Mouse (Mus musculus) retina, embryonic 14.5 days (tissue): ENCODE measurements at regions not wholly inside any gene's neighbourhood (a gene's known extent, or its start where the extent isn't known, plus 50 kb on each side); places are given as distances from the start of the nearest gene placed in this dataset.
"Not testable (repeated sequence)": the region's sequence is repeated elsewhere in the genome, so short reads cannot be mapped to it uniquely, and the experiment has no call there.

ENCODE experiments used
- DNase-seq: peaks from one replicate; pipeline ENCODE4 v3.0.0-alpha.2; 2015; ENCODE audit warnings: low spot score

DNA sequence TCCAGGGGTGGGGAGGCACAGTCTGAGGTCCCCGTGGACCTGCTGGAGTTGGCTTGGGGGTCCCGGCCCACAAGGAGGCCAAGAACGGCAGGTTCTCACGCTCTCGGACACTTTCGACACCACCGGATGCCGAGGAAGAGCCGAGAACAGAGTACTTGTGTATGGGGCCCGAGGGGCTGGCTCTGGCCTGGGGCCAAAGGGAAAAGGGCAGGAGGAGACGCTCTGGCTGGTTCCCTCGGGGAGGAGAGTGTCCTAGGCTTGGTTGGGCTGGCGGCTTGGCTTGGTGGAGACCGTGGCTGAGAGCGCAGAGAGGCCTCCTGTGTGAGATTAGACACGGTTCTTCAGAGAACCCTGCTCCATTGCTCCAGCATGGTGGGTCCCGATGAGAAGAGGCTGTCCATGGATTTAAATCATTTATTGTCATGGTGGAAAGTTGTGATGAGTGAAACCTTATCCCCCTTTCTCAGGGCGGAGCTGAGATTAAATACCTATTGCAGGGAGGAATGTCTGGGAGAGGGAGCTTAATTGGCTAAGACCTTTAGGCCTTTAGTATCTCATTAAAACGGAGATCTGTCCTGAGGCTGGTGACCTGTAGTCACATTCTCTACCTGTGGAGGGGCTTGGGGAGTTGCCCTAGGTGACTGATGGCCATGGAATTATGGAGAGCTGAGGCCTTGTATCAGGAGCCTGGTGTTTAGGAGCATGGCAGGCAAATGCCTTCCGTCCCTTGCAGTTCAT is 244.1 kb downstream of the Enc1 start:
- DNase-seq = no peak

DNA sequence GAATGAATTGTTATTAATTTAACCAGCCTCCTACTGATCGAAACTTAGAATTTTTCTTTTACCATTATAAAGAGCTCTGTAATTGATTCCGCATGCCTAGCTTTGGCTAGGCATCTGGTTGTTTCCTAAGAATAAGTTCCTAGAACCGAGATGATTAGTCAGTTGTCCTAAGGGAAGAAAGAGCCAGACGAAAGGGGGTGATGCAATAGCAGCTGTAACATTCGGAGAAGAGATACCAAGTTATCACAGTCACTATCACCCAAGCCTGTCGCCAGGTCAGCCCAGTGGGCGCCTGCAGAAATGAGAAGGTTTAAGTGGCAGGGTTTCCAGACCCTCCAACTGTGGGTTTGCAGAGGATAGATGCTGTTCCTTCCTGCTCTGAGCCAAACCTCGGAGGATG is 242.8 kb downstream of the Enc1 start:
- DNase-seq = no peak

DNA sequence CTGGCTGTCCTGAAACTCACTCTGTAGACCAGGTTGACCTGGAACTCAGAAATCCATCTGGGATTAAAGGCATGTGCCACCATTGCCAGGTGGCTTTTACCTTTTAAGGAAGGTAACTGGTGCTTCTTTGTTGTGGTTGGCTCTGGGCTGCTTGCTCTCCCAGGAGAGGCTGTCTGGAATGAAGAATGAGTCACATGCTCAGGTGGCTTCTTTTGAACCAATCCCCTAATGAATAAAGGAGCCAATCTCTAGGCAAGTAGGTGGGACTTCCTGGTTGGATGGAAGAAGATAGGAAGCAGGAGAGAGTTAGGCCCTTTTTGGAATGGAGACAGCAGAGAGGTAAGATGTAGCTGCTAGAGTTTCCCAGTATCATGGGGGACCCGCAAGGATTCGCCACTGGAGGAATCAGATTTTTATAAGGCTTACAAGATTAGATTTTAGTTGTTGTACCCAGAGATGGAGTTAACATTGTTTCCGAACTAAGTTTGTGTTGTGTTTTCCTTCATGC is 241.6 kb downstream of the Enc1 start:
- no peak for DNase-seq

DNA sequence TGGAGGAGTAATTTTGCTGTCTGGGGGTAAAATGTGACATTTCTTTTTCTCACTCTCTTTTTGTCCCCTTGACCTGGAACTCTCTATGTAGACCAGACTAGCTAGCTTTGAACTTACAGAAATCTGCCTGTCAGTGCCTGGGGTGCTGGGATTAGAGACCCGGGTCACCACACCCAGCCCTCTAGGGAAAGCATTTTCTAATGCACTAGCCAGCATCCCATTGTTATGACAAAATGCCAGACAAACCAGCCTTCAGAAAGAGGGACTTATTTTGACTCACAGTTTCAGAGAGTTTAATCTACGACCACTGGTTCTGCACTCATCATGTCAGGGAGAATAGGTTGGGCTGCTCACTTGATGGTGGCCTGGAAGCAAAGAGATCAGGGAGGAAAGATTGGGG is 240.4 kb downstream of the Enc1 start:
- DNase-seq = no peak

DNA sequence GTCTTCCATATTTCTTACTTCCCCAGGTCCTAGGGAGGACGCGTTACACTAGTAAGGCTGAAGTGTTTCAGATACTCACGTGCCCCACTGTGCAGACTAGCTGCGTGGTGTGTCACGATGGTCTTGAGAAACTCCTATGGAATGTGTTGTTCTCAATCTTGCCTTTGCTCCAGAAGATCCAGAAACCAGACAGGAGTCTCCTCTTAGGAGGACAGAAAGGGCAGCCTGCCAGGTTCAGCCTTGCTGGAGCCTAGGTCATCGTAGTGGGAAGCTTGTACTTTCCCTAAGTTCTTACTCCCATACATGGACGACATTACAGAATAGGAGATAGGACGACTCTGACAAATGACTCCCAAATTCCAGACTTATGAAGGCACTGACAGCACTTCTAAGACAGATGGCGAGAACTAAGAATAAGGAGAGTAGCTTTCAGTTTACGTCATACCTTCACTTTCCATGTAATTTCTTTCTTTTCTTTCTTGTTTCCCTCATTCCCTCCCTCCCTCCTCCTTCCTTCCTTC is 238.2 kb downstream of the Enc1 start:
- DNase-seq = no peak

DNA sequence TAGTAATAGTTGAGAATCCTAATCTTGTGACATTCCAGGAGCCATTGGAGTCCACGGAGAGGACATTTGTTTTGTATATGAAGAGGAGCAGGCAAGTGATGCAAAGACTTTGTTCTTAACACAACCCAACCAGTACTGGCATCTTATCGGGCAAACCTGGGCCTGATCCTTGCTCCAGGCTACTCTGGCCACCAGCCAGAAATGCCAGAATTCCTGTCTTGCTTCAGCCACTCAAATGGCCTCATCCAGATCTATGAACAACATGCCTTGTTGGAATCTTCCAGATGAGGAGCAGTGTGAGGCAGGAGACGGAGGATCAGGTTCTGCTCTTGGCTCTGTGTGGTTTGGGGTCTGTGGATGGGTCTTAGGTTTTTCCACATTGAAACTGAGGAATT is 233.1 kb downstream of the Enc1 start:
- no peak for DNase-seq

DNA sequence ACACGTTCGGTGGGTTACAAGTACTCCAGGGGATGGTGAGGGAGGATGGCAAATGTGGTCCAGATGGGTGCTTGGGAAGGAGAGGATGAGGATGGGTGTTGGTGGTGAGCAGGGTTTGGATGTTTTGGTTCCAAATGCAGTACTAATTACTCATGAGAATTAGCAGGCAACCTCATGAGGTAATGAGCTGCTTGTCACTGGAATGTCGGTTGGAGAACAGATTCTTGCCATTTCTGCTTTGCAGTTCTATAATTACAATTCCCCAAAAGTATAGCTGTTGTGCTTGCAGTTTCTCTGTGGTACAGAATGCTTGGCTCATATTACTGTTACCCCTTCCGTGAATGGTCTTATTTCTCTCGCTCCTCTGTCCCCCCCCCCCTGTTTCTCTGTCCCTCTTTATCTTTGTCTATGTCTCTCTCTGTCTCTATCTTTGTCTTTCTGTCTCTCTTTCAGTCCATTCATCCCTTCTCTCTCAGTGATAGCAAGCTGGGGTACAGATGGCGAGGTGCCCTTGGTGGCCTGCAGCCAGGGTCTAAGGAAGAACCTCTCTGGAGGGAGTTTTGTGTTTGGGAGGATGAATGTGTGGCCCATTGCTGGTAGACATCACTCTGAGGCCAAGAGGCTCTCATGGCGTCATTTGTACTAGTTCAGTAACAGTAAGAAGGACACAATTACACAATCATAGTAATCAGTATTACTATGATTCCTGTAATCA is 232.5 kb downstream of the Enc1 start:
- DNase-seq = no peak

DNA sequence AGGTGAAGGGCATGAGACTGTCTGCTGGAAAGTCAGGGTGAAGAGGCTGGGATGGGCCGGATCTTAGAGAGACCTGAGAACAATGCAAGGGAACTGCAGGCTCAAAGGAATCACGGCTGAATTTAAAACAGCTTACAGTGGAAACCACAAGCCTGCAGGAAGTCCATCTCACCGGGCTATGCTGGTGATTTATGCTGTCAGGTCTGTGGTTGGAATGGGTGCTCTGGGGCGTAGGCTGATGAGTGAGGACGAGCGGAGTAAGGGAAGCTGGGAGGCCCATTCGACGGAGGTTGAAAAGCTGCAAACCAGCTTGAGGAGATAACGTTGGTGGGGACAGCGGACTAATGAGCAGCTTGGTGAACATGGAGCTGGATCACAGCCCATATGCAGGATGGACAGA is 229.1 kb downstream of the Enc1 start:
- no peak for DNase-seq

DNA sequence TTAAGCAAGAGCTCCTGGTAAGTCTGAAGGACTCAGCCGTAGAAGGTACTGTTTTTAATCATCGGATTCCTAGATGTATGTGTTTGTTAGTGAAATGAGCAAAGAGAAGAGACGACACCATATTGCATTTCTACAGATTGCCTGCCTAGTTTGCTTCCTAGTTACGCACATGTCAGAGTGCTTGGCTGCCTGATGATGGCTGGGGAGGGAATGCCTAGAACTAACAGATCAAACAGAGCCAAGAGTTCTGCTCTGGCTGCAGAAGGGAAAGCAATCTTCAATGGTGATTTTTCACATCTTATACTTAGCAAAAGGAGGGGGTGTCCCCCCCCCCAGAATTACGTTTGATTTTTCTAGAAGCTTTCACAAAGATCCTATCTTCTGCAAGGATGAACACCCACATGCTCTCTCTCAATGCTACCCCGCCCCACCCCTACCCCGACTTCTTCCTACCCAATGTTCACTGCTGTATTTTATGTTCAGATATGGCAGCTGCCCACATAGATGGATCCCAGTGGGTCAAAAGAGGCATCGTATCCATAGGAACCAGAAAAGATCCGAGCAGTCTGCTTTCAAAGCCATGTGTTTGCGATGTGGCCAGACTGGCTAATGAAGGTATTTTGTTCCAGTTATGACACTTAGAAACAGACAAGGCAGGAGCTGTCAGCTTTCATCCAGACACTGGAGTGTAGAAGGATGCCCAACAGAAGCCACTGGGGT is 228.1 kb downstream of the Enc1 start:
- peak; percentile 32 for DNase-seq

DNA sequence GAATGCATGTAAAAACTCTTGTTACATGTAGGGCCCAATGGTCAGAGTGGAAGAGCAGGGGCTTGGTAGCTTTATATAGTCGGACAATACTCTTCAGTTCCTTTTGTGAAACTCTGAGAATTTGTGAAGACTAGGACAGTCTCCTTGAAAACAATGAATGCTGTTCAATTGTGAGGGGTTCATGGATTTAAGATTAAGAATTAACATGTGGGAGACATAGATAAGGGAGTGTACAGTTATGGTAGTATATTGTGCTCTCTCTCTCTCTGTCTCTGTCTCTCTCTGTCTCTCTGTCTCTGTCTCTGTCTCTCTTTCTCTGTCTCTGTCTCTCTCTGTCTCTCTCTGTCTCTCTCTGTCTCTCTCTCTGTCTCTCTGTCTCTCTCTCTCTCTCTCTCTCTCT is 225.7 kb downstream of the Enc1 start:
- not testable (repeated sequence) for DNase-seq

DNA sequence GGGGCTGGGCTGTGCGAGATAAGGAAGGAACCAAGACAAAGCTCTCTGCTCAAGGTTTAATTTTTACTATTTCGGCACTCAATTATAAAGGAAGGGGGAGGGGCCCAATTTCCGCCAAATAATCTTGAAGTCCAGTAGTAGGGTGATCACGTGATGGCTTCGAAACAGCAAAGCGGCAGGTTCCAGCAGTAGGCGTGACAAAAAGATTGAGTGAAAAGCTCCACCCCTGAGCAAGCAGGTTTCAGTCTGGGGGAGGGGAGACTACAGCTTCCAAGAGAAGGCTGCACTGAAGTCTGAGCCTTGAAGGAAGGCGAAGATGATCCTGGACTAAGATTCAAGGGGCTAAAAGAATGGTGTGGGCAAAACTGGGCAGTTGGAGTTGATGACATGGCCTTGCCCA is 222.9 kb downstream of the Enc1 start:
- DNase-seq = no peak

DNA sequence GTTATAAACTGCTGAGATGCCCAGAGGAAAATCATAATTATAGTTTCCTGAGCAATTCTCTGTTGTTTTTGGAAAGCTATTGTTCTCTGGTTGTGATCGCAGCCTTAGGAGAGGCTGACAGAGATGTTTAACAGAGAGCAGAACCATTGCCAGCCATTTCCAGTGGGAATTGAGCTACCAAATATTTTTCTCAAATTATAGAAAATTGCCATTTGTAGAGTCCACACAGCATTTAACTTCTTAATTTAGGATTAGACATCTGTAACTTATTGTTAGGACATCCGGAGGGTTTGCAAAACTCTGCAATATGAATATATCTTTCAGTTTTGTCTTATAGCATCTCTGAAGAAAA is 222.0 kb downstream of the Enc1 start:
- DNase-seq = no peak

DNA sequence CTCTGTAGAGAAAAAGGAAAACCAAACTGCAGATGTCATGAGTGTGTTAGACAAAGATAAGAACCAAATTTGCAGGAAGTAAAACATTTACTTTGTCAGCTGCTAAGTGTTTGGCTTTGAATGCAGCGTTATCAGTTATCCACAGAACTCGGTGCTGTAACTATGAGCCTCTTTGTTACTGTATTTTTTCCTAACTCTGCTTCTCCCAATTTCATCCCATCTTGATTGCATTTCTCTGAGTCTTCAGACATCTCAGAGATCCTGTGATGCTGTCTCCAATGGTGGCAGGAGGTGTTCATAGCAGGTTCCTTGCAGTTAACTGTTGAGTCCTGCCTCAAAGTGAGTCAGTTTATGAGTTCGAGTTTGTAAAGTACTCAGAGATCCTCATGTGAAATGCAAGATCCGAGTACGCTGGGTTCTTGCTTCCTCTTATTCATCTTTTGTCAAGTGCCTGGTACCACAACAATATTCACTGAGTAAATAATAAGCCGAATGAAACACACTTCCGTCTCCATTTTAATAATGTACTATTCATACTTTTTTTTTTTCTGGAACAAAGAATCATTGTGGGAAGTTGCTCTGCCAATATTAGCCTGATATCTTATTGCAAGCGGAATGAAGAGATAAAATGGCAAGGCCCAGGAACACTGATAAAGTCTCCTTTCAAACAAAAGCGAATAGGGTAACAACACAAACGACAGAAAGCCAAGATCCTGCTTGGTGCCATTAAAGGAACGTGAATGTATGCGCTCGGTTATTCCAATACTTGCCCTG is 221.4 kb downstream of the Enc1 start:
- no peak for DNase-seq

DNA sequence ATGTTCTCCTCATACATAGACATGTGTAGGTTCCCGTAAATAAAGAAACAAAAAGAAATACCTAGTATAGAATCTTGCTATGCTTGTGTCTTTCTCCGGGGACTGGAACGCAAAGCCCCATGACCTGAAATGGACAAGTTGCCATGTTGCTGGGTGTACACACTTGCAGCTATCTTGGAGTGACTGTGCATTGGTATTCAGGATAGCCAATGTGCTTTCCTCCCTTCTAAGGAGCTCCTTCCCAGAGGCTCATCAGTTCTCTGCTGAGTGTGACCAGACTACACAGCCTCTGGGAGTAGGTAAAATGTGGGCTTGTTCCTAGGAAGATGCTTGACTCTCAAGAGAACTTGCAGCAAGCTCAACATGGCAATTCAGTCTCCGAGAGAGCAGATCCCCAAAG is 220.3 kb downstream of the Enc1 start:
- no peak for DNase-seq

DNA sequence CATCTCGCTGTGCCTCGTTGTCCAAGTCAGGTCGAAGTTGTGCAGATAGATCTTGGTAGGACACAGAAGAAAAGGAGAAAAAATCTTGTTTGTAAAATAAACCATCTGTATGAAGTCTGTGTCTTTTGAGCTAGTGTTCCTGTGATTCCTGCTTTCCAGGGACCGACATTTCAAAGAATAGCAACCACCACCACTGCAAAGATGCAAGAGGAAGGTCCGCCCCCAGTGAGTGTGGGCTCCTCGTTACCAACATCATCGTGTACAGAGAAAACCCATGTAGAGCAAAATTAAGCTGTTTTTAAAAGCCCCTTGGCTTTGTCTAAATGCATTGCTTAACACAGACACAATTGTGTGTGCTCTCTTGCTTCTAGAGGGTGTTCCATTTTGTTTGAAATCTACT is 218.2 kb downstream of the Enc1 start:
- no peak for DNase-seq

DNA sequence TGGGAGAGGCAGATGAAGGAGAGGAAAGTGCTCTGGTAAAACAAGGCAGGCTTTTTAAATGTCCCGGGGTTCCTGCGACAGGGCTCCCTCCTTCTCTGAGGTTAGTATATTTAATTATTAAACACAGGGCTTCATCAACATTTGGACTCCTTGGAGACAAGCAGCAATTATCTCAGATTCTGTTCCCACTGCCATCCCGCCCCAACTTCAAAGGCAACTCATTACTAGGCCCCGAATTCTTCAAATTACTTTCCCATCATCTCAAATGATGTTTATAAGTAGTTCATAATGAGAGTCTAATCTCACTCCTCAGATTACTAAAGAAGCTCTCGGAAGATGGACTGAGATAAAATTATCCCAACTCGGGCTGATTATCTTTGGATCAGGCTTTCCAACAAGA is 215.1 kb downstream of the Enc1 start:
- DNase-seq = no peak

DNA sequence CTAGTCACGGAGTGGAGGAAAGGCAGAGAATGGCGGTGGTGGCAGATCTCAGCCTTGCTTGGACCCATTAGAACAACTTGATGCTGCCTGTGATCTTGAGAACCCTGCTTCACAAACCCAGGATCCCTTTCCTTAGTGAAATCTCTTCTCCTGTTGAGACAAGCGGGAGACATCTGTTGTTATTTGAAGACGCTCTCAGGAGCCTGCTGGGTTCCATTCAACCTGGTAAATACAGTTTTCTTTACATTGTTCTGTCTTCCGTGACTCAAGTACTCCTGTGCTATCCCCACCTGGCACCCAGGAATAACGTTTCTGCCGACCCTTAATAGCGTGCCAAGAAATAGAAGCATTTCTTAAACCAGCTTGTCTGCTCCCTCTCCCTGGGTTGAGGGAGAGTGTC is 213.8 kb downstream of the Enc1 start:
- no peak for DNase-seq

DNA sequence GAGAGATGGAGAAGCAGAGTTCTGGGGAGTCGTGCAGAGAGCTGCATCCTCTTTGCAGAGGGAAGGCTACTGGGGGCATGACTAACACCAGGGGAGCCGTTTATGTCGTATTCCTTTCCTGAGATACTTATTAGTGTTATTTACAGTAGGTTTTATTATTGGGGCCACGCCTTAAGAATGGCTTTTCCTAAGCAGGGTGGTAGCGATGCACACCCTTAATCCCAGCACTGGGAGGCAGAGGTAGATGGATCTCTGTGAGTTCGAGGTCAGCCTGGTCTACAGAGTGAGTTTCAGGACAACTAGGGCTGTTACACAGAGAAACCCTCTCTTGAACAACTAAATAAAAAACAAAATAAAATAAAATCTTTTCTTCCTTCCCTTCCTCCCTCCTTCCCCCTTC is 212.6 kb downstream of the Enc1 start:
- DNase-seq = no peak

DNA sequence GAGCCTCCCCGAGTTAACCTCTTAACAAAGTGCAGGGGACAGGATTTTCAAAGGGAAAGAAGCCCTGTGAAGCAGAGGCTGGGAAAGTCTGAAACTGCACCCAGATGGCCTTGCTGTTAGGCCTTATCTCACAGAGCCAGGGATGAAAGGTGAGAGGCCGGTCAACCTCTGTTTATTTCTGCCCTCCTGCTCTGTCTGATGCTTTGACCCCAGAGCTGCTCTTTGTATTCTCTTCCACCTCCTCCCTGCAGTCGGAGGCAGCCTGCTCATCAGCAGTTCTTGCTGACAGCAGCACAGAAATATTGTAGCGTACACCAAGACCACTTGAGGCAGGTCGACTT is 212.2 kb downstream of the Enc1 start:
- no peak for DNase-seq

DNA sequence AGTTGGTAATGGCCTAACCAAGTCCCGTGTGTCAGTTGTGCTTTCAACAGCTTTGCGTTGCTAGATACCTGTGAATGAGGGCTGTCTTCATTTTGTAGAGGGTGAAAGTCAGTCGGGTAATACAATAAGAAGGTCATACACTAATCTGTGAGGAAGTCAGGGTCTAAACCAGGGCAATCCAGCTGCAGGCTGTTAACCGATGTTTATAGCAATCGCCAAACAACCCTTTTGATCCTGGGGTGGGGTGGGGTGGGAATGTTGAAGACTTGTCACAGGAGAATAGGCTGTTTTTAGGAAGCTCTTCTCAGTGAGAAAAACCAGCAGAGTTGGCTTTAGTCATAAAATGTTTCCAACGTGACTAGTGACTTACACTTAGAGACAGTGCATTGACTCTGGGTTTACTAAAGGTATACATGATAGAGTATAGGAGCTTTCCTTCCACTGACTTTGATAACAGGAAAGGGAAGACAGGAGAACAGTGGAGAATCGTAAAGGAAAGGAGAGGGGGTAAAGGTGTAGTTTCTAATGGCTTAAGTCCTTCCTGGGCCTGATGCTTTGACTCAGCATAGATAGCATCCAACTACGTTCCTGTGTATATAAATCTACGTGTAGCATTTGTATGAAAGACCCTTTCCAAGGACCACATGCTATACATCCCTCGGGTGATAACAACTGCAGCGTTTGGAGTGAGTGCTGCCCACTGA is 211.6 kb downstream of the Enc1 start:
- no peak for DNase-seq

DNA sequence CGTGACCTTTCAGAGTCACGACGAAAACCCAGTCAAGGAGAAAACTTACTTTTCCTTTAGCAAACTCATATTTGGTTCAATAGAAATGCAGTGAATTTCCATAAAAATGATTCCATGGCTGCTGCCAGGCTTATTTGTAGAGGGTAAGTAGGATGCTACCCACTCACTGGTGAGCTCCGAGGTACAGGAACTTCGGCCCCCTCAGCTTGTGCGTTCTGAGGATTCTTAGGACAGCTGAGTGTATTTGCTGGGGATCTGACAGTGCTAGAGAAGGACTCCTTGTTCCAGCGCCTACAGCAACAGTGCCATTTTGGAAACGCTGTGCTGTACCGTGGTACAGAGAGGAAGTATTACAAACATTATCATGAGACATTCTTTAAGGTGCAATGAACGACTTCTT is 210.4 kb downstream of the Enc1 start:
- no peak for DNase-seq

DNA sequence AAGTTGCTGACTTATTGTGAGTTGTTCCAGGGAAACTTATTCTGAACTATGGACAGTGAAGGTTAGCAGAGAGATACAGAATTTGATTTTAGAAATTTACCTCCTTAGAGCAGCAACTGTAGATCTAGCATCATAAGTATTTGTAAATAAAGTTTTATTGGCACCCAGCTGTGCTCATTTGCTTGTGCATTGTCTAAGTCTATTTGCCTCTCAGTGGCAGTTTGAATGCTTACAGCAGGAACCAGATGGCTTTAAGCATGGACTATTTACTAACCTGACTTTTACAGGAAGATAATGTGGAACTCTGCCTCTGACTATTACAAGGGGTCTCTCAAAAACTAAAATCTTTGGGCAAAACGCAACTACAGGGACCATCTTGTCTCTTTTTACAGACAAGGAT is 207.2 kb downstream of the Enc1 start:
- DNase-seq = no peak
